Mouse (Mus musculus): ENCODE measurements around the gene Gm5622.

DNA sequence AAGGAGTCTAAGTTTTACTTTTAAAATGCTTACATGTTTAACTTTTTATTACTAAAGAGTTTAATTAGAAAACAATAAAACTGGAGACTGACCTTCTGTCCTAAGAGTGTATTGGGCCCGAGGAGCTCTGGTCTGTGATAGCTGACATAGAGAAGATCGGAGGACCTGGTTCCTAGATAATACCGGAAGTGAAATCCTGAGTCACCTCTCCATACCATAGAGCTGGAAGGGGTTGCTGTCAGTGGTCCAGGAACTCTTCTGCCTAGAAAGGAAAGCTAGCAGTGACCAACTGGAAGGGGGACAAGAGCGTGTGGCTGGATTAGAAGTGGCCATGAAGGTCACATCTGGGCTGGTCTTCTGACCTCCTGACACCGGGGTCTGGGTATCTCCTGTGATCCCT lies 124.7 kb downstream of the Gm5622 start:
- no peak for TF ChIP-seq TAL1 (IDR thresholded peaks at IDR 0.05; ENCODE audit: low read length)
- no peak for TF ChIP-seq GATA1 (IDR thresholded peaks at IDR 0.05; ENCODE audit: low read length)
